Mouse (Mus musculus) liver, embryonic 18 days (tissue): ENCODE measurements around the gene Kcnmb3. TPM values are rescaled to one million over a fixed set of nuclear protein-coding genes. Genes with fewer than 3 reads are reported as not detected.

Source experiments
- polyA plus RNA-seq: library from polyadenylated mRNA; depleted of rRNA; stranded (reverse); fragments of >200 nt; gene quantifications from 2 replicates; pipeline ENCODE4 v1.2.3, GENCODE M21; 2012; rRNA removed

Kcnmb3 gene
- not detected in 2 replicates for polyA plus RNA-seq

DNA sequence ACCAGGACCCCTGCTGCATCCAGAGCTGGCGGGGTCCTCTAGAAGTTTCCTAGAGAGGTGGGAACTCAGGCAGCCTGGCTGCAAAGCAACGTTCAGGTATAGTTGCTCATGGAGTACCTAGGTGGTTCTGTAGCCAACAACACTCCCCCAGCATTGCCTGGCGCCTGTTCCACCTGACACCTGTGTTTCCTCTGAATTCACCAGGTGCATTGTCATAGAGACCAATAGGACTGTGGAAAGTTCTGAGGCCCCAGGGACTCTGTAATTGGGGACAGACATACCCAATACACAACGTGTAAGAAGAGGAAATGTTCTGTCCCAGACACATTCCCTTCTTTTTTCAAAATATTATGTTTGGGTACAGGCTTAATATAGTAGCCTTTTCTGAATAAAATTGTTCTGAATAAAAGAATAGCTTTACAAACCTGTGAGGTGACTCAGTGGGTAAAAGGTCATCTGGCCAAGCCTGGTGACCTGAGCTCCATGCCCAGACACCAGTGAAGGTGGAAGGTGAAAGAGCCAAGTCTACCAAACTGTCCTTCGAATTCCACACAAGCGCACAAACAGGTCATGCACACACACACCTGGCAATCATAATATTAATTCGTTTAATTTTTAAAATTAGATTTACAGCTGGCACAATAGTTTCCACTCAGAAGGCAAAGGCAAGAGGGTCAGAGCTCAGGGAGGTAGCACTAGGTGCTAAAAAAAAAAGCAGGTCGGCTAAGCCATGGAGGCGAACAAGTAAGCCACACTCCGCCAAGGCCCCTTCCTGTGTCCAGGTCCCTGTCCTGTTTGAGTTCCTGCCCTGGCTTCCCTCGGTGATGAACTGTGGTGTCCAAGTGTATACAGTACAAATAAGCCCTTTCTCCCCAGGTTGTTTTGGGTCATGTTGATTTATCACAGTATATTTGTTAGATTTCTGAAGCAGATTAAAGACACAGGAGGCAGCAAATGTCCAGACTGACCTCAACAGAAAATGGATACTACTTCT, at the start of gene Kcnmb3:
Kcnmb3 (minus strand) TSS at position 135 of the 994 bp plus-strand sequence.

DNA sequence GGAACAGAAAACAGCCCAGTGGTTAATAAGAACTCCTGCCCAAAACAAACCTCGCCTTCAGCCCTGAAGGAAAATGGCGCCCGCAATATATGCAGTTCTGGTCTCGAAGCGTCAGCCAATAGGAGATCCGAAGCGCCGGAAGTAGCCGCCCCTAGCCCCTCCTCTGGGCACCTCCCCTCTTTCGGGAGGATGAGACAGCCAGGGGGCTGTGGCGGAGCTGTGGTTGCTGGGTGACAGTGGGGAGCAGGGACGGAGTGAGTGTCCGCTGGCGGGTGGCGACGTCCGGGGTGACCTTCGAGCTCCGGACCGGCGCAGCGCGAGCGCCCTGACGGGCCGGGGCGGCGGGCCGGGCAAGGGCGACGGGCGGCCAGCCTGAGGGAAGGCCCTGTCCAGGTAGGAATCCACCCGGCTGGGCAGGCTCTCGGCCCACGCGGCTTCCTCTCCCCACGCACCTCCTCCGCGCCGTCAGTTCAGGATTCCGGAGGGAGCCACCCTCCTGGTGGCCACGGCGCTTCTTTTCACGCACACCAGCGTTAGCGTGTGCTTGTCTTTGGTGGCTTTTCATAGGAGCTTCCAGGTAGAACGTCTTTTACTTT, 37.4 kb upstream of the Kcnmb3 start, which contains the start of gene Mfn1:
Mfn1 (plus strand) TSS at position 163 of the 596 bp plus-strand sequence.

DNA sequence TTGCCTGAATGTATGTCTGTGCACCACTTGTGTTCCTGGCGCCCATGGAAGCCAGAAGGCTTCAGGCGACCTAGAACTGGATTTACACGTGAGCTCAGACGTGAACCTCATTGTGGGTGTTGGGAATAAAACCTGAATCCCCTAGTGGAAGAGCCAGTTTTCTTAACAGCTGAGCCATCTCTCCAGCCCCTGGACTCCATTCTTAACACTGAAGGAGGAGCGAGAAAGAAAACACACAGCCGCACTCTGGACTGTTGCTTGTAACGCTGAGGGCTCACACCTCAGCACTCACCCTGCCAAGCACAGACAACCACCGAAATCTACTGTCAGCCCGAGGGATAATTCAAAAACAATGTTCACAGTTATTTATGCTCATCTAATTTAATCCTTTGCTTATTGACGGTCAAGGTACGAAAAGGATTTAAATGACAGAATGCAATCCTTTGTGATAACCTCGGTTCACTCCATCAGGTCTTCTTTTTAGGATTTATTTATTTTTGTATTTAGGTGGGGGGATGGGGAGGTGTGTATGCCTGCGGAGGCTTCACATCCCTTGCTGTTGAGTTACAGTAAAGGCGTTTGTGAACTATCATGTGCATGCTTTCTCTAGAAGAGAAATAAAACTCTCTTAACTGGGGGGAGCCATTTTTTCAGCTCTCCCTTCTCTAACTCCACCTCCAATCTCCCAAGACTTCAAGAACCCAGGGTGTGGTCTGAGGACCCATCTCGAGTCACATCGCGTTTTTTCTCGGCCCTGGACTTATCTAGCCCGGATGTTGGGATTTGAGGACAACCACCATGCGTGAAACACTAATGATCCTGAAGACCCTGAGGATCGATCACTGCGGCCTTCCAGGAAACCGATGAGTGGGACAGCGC, 17.7 kb upstream of the Kcnmb3 start, which contains the start of gene Zfp639:
Zfp639 (plus strand) TSS at position 764 of the 879 bp plus-strand sequence.

Other genes starting within 250 kb of the Kcnmb3 start
- gene Zmat3, start 126.2 kb downstream of the Kcnmb3 start, polyA plus RNA-seq, result 0.77 and 0.86 TPM in 2 replicates
- gene Pik3ca, start 94.6 kb downstream of the Kcnmb3 start, polyA plus RNA-seq, result 6.0 and 6.3 TPM in 2 replicates
- gene Zfp639, start 18.0 kb upstream of the Kcnmb3 start, polyA plus RNA-seq, result 15.7 TPM in 2 replicates
- 9.1 and 10.0 TPM in 2 replicates for gene Mfn1, start 37.2 kb upstream of the Kcnmb3 start, polyA plus RNA-seq
- 5.0 and 6.3 TPM in 2 replicates for gene Gnb4, start 124.4 kb upstream of the Kcnmb3 start, polyA plus RNA-seq
- 21.9 and 22.2 TPM in 2 replicates for gene Actl6a, start 214.1 kb upstream of the Kcnmb3 start, polyA plus RNA-seq
- gene Ndufb5, start 244.8 kb upstream of the Kcnmb3 start, polyA plus RNA-seq, result 139 and 147 TPM in 2 replicates
- 7.7 and 8.3 TPM in 2 replicates for gene Mrpl47, start 245.4 kb upstream of the Kcnmb3 start, polyA plus RNA-seq